Mouse (Mus musculus) forebrain, embryonic 16.5 days (tissue): Measurements from ENCODE around the gene Ephb1. TPM values are rescaled to one million over a fixed set of nuclear protein-coding genes. Genes with fewer than 3 reads are reported as not detected.

Source experiments
- ATAC-seq: fragments of 200-750 bp; cut with Nextera tagmentation; 2 replicates; pipeline ENCODE4 v1.8.0; 2017; ENCODE audit warnings: mild to moderate bottlenecking, moderate library complexity
- H3K27ac ChIP-seq: fragments of 300-500 bp; sonication (generic); 2 replicates; pipeline ENCODE4 v1.5.1; 2014; ENCODE audit warnings: low read length, control low read depth
- H3K27me3 ChIP-seq: fragments of 300-500 bp; sonication (generic); replicated peaks from 2 replicates; pipeline ENCODE4 v1.6.1; 2014; ENCODE audit warnings: low read length; ENCODE audit not compliant: control insufficient read depth, insufficient read depth
- H3K36me3 ChIP-seq: fragments of 300-500 bp; sonication (generic); 2 replicates; pipeline ENCODE4 v1.6.1; 2014; ENCODE audit not compliant: control insufficient read depth, insufficient read depth
- H3K4me1 ChIP-seq: fragments of 300-500 bp; sonication (generic); replicated peaks from 2 replicates; pipeline ENCODE4 v1.6.1; 2014; ENCODE audit warnings: low read length; ENCODE audit not compliant: control insufficient read depth, insufficient read depth
- H3K4me2 ChIP-seq: fragments of 300-500 bp; sonication (generic); 2 replicates; pipeline ENCODE4 v1.6.1; 2014; ENCODE audit warnings: mild to moderate bottlenecking, low read length, control low read depth
- H3K4me3 ChIP-seq: fragments of 300-500 bp; sonication (generic); replicated peaks from 2 replicates; pipeline ENCODE4 v1.5.1; 2014; ENCODE audit warnings: mild to moderate bottlenecking, low read length, control low read depth
- H3K9ac ChIP-seq: fragments of 300-500 bp; sonication (generic); replicated peaks from 2 replicates; pipeline ENCODE4 v1.6.1; 2014; ENCODE audit warnings: low read depth, low read length, control low read depth
- H3K9me3 ChIP-seq: fragments of 300-500 bp; sonication (generic); 2 replicates; pipeline ENCODE4 v1.6.1; 2016; ENCODE audit warnings: low read length; ENCODE audit not compliant: control insufficient read depth
- WGBS: fragments of 180-500 bp; shearing (Covaris S2); extraction: QIAGEN DNeasy Blood & Tissue Kit; methylation state at CpG from one replicate; pipeline ENCODE4 v1.1.7; 2014; 5-methylcytosine and 5-hydroxymethylcytosine counted together
- polyA plus RNA-seq: library from polyadenylated mRNA; unstranded; fragments of >200 nt; fragmentation: Nextera tagmentation; extraction: Ambion mirVana; gene quantifications from 2 replicates; pipeline ENCODE4 v1.2.1, GENCODE M21; 2015

Ephb1 gene
- polyA plus RNA-seq, 1 experiment from 2014 or later, result 48.8 TPM

DNA sequence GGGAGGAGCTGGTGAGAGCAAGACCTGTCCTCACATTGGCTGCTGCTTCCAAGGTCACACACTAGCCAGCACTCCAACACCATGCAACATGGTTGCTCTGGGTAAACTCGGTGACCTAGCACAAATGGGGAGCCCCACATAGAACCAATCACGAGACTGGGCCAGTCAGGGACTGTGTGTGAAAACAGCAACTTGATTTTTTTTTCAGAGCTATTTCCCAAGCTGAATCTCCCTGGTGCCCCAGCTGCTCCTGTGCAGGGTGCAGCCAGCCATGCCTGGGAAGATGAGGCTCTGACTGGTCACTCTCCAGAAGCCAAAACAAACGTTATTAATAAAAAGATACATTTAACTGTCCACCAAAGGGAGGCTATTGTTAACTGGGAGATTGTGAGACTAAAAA lies 173.2 kb downstream of the Ephb1 start:
- ATAC-seq, result 0 out of 2 replicates have a peak, but pooled peaks have one; percentile 29
- 13% methylated on average over 3 of the region's 3 CpGs for WGBS
- H3K4me2 ChIP-seq, result no peak overlapping the region
- no peak overlapping the region for H3K9ac ChIP-seq
- H3K4me1 ChIP-seq, result peaks cover 26% of the 10 kb centered on the region
- no peak overlapping the region for H3K27ac ChIP-seq
- H3K9me3 ChIP-seq, result no peaks in the 10 kb centered on the region
- peaks cover 15% of the 10 kb centered on the region for H3K27me3 ChIP-seq
- no peak overlapping the region for H3K4me3 ChIP-seq
- no peaks in the 10 kb centered on the region for H3K36me3 ChIP-seq

DNA sequence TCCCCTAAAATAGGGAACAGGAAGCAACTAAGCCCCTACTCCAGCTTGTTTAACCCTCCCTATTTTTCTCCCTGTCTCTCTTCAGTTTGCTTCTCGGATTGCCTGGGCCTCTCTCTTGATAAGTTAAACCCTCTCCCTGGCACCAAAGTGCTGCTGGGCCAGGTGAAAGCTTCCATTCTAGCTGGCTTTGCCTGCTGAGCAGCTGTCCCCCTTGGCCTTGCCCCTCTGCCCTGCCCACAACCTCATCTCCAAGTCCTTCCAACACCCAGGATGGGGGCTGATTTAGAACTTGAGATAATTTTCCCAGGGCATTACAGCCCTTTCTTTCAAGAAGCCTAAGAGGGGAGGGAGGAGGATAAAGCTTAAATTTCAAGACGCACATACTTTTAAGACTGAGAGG lies 174.0 kb downstream of the Ephb1 start:
- Histone ChIP-seq H3K9me3 (no peaks in the 10 kb centered on the region), H3K27ac (no peak overlapping the region), H3K4me3 (no peak overlapping the region), H3K36me3 (no peaks in the 10 kb centered on the region), H3K4me2 (no peak overlapping the region), H3K4me1 (peaks cover 26% of the 10 kb centered on the region), H3K9ac (no peak overlapping the region), H3K27me3 (peaks cover 15% of the 10 kb centered on the region)
- ATAC-seq, result no peak
- WGBS, result 39% methylated on average over 2 of the region's 2 CpGs

DNA sequence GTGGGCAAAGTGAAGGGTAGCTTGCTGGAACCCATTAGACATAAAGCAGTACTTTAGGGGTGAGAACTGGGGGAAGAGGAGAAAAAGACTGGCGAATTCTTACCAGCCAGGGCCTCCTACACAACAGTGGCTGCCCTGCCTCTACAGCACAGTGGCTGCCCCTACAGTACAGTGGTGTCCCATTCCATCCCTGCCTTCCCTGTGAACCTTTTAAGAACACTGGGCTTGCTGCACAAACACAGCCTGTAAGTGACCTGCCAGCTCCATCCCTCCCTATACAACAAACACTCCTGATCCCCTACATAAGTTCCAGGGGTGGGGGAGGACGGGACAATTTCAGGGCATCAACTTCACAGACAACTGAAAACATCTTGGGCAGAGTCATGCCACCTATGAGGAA lies 174.4 kb downstream of the Ephb1 start:
- ATAC-seq, result no peak
- Histone ChIP-seq H3K27me3 (peaks cover 13% of the 10 kb centered on the region), H3K4me1 (peaks cover 26% of the 10 kb centered on the region)

DNA sequence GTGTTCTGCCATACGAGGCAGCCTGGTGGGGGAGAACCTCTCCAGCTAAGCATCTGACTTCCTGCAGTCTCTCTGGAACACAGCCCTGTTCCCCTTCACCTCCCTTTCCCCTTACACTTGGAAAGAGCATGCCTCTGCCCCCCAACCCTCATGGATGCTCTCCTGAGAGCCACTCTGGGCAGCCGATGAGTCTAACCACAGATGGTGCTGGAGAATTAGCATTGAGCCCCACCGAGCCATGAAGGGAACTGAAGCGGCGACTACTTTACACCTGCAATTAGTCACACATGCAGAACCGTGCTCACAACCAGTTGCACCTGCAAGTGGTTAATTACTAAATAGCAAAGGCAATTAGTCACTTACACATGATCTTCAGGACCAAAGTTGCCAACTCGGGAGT lies 184.8 kb downstream of the Ephb1 start:
- Histone ChIP-seq H3K27me3 (no peaks in the 10 kb centered on the region), H3K9ac (no peak overlapping the region), H3K4me1 (peaks cover 2% of the 10 kb centered on the region; the same call in 1 of the 2 replicates), H3K36me3 (no peaks in the 10 kb centered on the region), H3K4me2 (no peak overlapping the region), H3K27ac (no peak overlapping the region), H3K9me3 (no peaks in the 10 kb centered on the region), H3K4me3 (no peak overlapping the region)
- WGBS, result 48% methylated on average over 7 of the region's 7 CpGs
- no peak for ATAC-seq

More for the DNA sequence above, 174.4 kb downstream of the Ephb1 start:
- H3K4me3 ChIP-seq, result no peak overlapping the region
- WGBS, result 59% methylated on average over 2 of the region's 2 CpGs
- no peak overlapping the region for H3K27ac ChIP-seq
- H3K9ac ChIP-seq, result no peak overlapping the region
- no peak overlapping the region for H3K4me2 ChIP-seq
- no peaks in the 10 kb centered on the region for H3K36me3 ChIP-seq
- no peaks in the 10 kb centered on the region for H3K9me3 ChIP-seq

DNA sequence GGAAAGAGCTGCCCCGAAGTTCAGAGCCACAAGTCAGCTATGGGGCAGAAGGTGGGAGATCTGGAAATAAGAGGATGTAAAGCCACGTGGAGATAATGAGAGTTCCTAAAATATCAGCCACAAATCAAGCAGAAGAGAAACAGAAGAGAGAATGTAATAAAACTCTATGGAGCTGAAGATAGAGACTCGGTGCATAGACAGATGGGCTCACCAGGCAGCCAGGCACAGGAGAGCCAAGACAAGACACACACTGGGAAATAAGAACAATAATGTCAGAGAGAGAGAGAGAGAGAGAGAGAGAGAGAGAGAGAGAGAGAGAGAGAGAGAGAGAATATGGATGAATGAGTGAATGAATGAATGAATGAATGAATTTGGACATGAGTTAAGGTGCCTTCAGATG lies 198.6 kb downstream of the Ephb1 start:
- Histone ChIP-seq H3K27ac (no peak overlapping the region), H3K4me2 (no peak overlapping the region), H3K27me3 (no peaks in the 10 kb centered on the region), H3K4me3 (no peak overlapping the region), H3K36me3 (no peaks in the 10 kb centered on the region), H3K9me3 (no peaks in the 10 kb centered on the region), H3K9ac (no peak overlapping the region), H3K4me1 (no peaks in the 10 kb centered on the region; the same call in 1 of the 2 replicates)
- no peak for ATAC-seq
- WGBS, result 71% methylated on average over 3 of the region's 3 CpGs

DNA sequence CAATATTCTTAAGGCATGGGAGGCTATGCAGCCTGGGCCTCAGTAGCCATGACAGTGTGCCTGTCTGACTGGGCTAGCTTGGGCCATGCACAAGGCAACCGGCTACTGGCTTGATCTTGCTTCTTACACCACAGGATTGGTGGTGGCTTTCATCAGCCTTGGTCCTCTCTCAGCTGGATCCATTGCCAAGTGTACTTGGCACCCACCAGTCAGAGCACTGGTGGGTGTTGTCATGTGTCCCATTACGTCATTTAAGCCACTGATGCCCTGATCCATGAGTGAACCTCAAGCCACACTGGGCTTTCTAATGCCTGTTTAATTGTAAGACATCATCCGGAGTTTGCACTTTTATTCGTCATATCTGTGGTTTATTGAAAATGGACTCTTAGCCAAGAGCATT lies 215.3 kb downstream of the Ephb1 start:
- H3K4me2 ChIP-seq, result no peak overlapping the region
- peaks cover 6% of the 10 kb centered on the region for H3K4me1 ChIP-seq
- no peaks in the 10 kb centered on the region for H3K9me3 ChIP-seq
- H3K9ac ChIP-seq, result no peak overlapping the region
- ATAC-seq, result no peak
- no peak overlapping the region for H3K4me3 ChIP-seq
- H3K36me3 ChIP-seq, result no peaks in the 10 kb centered on the region
- H3K27me3 ChIP-seq, result no peaks in the 10 kb centered on the region
- H3K27ac ChIP-seq, result no peak overlapping the region
- WGBS, result 93% methylated on average over 4 of the region's 4 CpGs

DNA sequence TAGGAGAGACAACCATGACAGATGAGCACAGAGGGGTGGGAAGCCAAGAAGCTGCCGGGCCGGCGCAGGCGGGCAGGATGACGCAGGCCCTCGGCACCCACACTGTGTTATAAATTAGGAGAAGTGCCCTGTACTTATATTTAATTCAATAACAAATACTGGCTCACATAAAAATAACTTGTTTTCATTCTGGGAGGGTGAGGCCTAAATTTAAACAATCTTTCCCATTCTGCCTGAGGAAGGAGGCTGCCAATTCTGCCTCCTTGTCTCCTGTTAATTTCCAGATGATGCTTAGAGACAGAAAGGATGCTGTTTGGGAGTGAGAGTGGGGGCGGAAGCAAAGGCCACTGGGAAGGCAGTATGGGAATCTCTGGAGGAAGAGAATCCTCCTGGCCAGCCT lies 215.8 kb downstream of the Ephb1 start:
- Histone ChIP-seq H3K4me3 (no peak overlapping the region), H3K9ac (no peak overlapping the region), H3K4me2 (no peak overlapping the region), H3K36me3 (no peaks in the 10 kb centered on the region), H3K9me3 (no peaks in the 10 kb centered on the region), H3K4me1 (peaks cover 6% of the 10 kb centered on the region), H3K27me3 (no peaks in the 10 kb centered on the region), H3K27ac (no peak overlapping the region)
- ATAC-seq, result 0 out of 2 replicates have a peak, but pooled peaks have one; percentile 40
- 64% methylated on average over 7 of the region's 7 CpGs for WGBS

DNA sequence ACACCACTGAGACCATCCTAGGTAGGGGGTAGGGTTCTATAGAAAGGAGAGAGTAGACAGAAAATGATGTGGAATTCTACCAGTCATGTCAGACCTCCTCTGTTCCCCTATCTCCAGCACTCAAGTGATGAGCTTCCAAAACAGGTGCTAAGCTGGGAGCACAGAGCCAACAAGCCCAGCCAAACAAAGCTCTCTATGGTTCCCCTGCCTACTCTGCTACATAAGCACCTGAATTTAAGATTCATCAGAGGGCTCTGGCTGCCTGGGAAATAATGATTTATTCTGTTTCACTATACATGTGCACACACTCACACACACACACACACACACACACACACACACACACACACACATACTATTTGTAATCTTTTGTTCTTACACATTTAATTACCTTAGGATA lies 216.3 kb downstream of the Ephb1 start:
- Histone ChIP-seq H3K4me2 (no peak overlapping the region), H3K27me3 (no peaks in the 10 kb centered on the region), H3K4me1 (peaks cover 6% of the 10 kb centered on the region), H3K4me3 (no peak overlapping the region), H3K36me3 (no peaks in the 10 kb centered on the region), H3K9me3 (no peaks in the 10 kb centered on the region), H3K27ac (no peak overlapping the region), H3K9ac (no peak overlapping the region)
- no peak for ATAC-seq

DNA sequence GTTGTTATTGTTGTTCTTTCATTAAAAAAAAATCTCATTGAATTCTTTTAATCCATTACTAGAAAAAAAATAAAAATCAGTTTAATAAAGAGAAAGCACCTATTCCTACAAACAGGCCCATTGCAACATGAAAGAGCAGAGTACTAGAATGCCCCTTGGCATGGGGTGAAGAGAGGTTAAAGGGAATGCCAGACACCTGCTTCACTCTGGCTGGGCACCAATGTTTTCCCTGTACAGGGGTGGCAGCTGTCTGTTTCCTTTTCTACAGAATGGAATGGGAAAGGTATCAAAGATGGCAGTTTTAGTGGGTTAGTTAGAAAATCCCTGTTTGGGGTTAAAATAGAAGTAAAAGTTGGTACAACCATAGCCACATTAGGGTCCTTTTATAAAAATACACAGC lies 224.0 kb downstream of the Ephb1 start:
- H3K4me3 ChIP-seq, result no peak overlapping the region
- H3K27me3 ChIP-seq, result no peaks in the 10 kb centered on the region
- H3K9me3 ChIP-seq, result no peaks in the 10 kb centered on the region
- no peak overlapping the region for H3K9ac ChIP-seq
- no peak overlapping the region for H3K4me2 ChIP-seq
- ATAC-seq, result no peak
- no peaks in the 10 kb centered on the region for H3K36me3 ChIP-seq
- no peaks in the 10 kb centered on the region for H3K4me1 ChIP-seq
- H3K27ac ChIP-seq, result no peak overlapping the region

DNA sequence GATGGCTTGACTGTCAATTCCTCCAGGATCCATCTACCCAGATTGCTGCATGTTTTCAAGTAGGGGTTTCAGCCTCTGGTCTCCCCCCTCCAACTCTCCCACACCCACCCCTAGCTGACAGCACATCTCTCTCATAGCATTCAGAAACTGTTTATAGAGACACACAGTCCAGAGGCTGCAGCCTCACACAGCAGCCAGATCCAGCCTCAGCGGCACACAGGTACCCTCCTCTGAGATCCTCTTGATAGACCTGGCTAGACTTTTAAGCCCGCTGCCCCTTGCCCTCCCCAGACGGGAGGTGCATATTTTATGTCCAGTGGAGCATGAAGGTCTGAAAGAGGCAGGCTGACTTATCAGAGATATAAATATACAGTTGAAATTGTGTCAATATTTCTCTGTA lies 228.0 kb downstream of the Ephb1 start:
- Histone ChIP-seq H3K27ac (no peak overlapping the region), H3K4me1 (0 out of 2 replicates have a peak, but pooled peaks cover 3% of the 10 kb centered on the region), H3K9ac (no peak overlapping the region), H3K36me3 (no peaks in the 10 kb centered on the region), H3K4me3 (no peak overlapping the region), H3K27me3 (no peaks in the 10 kb centered on the region), H3K9me3 (no peaks in the 10 kb centered on the region), H3K4me2 (no peak overlapping the region)
- no peak for ATAC-seq
- WGBS, result 49% methylated on average over 3 of the region's 3 CpGs
